29 mouse cellular contexts compared by ENCODE assay signal in genomic region chr1:71052252-71052651, GRCm38 (mm10). TPM values are rescaled to one million over a fixed set of nuclear protein-coding genes. Genes with fewer than 3 reads are reported as not detected.
DNase-seq lines count a peak whose midpoint lies in the region; ATAC-seq lines count a peak whose summit lies in the region.
"Had no signal": no experiment of that assay in that cellular context is flagged by ENCODE, and none has a peak within 500 bp of the region (broad histone marks: within the 10 kb centered on the region; RNA-seq: fewer than 3 reads in every experiment).

No protein-coding gene starts in this region.

- WGBS in heart, embryonic 13.5 days: 42% methylated on average over 3 of the region's 3 CpGs
- 66% methylated on average over 3 of the region's 3 CpGs for WGBS in liver, embryonic 11.5 days
- 41% methylated on average over 3 of the region's 3 CpGs for WGBS in liver, embryonic 13.5 days (ENCODE audit: insufficient replicate concordance)
- 42% methylated on average over 3 of the region's 3 CpGs for WGBS in liver, embryonic 16.5 days (ENCODE audit: insufficient replicate concordance)

- H3K27ac ChIP-seq in heart, embryonic 13.5 days (replicated peaks): peak overlapping the region; percentile 59
- no peak overlapping the region for H3K27ac ChIP-seq in liver, embryonic 11.5 days (ENCODE audit: low read depth, low read length)
- no peak overlapping the region; the same call in 1 of the 2 replicates for H3K27ac ChIP-seq in liver, embryonic 13.5 days
- H3K27ac ChIP-seq in liver, embryonic 16.5 days (ENCODE audit: low read length): no peak overlapping the region
- H3K27ac ChIP-seq: embryonic facial prominence, embryonic 10.5 days; embryonic facial prominence, embryonic 15.5 days; forebrain, embryonic 12.5 days; hindbrain, embryonic 10.5 days; hindbrain, embryonic 15.5 days; kidney, embryonic 15.5 days; midbrain, embryonic 10.5 days; neural tube, embryonic 12.5 days; stomach, postnatal 0 days had no signal

- peaks cover 36% of the 10 kb centered on the region for H3K4me1 ChIP-seq in heart, embryonic 13.5 days
- peaks cover 12% of the 10 kb centered on the region; the same call in 1 of the 2 replicates for H3K4me1 ChIP-seq in liver, embryonic 11.5 days (replicated peaks; ENCODE audit: control insufficient read depth, insufficient read depth, low read length)
- H3K4me1 ChIP-seq in liver, embryonic 13.5 days (replicated peaks): peaks cover 17% of the 10 kb centered on the region
- H3K4me1 ChIP-seq in liver, embryonic 16.5 days (ENCODE audit: control insufficient read depth, low read depth, low read length): peaks cover 2% of the 10 kb centered on the region; the same call in 1 of the 2 replicates
- H3K4me1 ChIP-seq: embryonic facial prominence, embryonic 10.5 days; embryonic facial prominence, embryonic 15.5 days; forebrain, embryonic 12.5 days; hindbrain, embryonic 10.5 days; hindbrain, embryonic 15.5 days; kidney, embryonic 15.5 days; midbrain, embryonic 10.5 days; neural tube, embryonic 12.5 days had no signal

- H3K36me3 ChIP-seq in heart, embryonic 13.5 days: peaks cover 10% of the 10 kb centered on the region
- peaks cover 3% of the 10 kb centered on the region for H3K36me3 ChIP-seq in liver, embryonic 11.5 days (ENCODE audit: control insufficient read depth, insufficient read depth, low read length)
- peaks cover 58% of the 10 kb centered on the region for H3K36me3 ChIP-seq in liver, embryonic 13.5 days
- H3K36me3 ChIP-seq in liver, embryonic 16.5 days (ENCODE audit: control insufficient read depth, insufficient read depth): peaks cover 13% of the 10 kb centered on the region
- H3K36me3 ChIP-seq: embryonic facial prominence, embryonic 15.5 days; forebrain, embryonic 12.5 days; hindbrain, embryonic 15.5 days had no signal

- H3K9me3 ChIP-seq in heart, embryonic 13.5 days: no peaks in the 10 kb centered on the region
- H3K9me3 ChIP-seq in liver, embryonic 11.5 days (ENCODE audit: control insufficient read depth, low read length): no peaks in the 10 kb centered on the region
- no peaks in the 10 kb centered on the region for H3K9me3 ChIP-seq in liver, embryonic 13.5 days (replicated peaks)
- no peaks in the 10 kb centered on the region for H3K9me3 ChIP-seq in liver, embryonic 16.5 days (replicated peaks; ENCODE audit: control insufficient read depth, low read length)
- H3K9me3 ChIP-seq: embryonic facial prominence, embryonic 10.5 days; embryonic facial prominence, embryonic 15.5 days; forebrain, embryonic 12.5 days; hindbrain, embryonic 10.5 days; hindbrain, embryonic 15.5 days; kidney, embryonic 15.5 days; midbrain, embryonic 10.5 days; neural tube, embryonic 12.5 days had no signal

- H3K4me2 ChIP-seq in heart, embryonic 13.5 days: no peak overlapping the region
- no peak overlapping the region for H3K4me2 ChIP-seq in liver, embryonic 11.5 days
- no peak overlapping the region for H3K4me2 ChIP-seq in liver, embryonic 13.5 days
- no peak overlapping the region for H3K4me2 ChIP-seq in liver, embryonic 16.5 days (ENCODE audit: low read depth, low read length)
- H3K4me2 ChIP-seq: embryonic facial prominence, embryonic 15.5 days; forebrain, embryonic 12.5 days; hindbrain, embryonic 15.5 days; kidney, embryonic 15.5 days; neural tube, embryonic 12.5 days had no signal

- H3K9ac ChIP-seq in heart, embryonic 13.5 days: no peak overlapping the region
- H3K9ac ChIP-seq in liver, embryonic 11.5 days (ENCODE audit: low read depth, low read length): no peak overlapping the region
- H3K9ac ChIP-seq in liver, embryonic 13.5 days: no peak overlapping the region
- H3K9ac ChIP-seq in liver, embryonic 16.5 days (ENCODE audit: low read depth, low read length): no peak overlapping the region
- H3K9ac ChIP-seq: embryonic facial prominence, embryonic 15.5 days; forebrain, embryonic 12.5 days; hindbrain, embryonic 15.5 days; kidney, embryonic 15.5 days; neural tube, embryonic 12.5 days had no signal

- no peak overlapping the region for H3K4me3 ChIP-seq in heart, embryonic 13.5 days
- H3K4me3 ChIP-seq in liver, embryonic 11.5 days (ENCODE audit: low read depth, low read length): no peak overlapping the region
- no peak overlapping the region for H3K4me3 ChIP-seq in liver, embryonic 13.5 days (replicated peaks)
- no peak overlapping the region for H3K4me3 ChIP-seq in liver, embryonic 16.5 days (ENCODE audit: low read depth, low read length)
- H3K4me3 ChIP-seq: embryonic facial prominence, embryonic 10.5 days; embryonic facial prominence, embryonic 15.5 days; forebrain, embryonic 12.5 days; hindbrain, embryonic 10.5 days; hindbrain, embryonic 15.5 days; kidney, embryonic 15.5 days; midbrain, embryonic 10.5 days; myocyte; neural tube, embryonic 12.5 days had no signal

- no peaks in the 10 kb centered on the region for H3K27me3 ChIP-seq in heart, embryonic 13.5 days (replicated peaks)
- H3K27me3 ChIP-seq in liver, embryonic 11.5 days (replicated peaks; ENCODE audit: control insufficient read depth, insufficient read depth, low read length): no peaks in the 10 kb centered on the region
- H3K27me3 ChIP-seq in liver, embryonic 13.5 days: no peaks in the 10 kb centered on the region
- no peaks in the 10 kb centered on the region for H3K27me3 ChIP-seq in liver, embryonic 16.5 days (ENCODE audit: control insufficient read depth, insufficient read depth, low read depth, low read length)
- H3K27me3 ChIP-seq: embryonic facial prominence, embryonic 15.5 days; forebrain, embryonic 12.5 days; hindbrain, embryonic 15.5 days; kidney, embryonic 15.5 days; neural tube, embryonic 12.5 days had no signal

- no peak for DNase-seq in heart, adult 9 months (ENCODE audit: low spot score in 2 of 2)
- DNase-seq in liver, embryonic 11.5 days (ENCODE audit: low spot score): no peak
- no peak for DNase-seq in liver
- DNase-seq in liver, embryonic 13.5 days: no peak
- no peak for DNase-seq in ovary, postnatal 36 days (ENCODE audit: low spot score)
- DNase-seq: adrenal gland, adult 8-10 months; cerebellum, adult 8-10 months; cerebellum, postnatal 25 days; gastrocnemius, postnatal 10 days; kidney, adult 11 months; kidney, postnatal 25 days; lung, postnatal 36 days; right cerebral cortex, postnatal 4 days; thymus, adult 18-20 months; thymus, postnatal 25 days had no signal

- ATAC-seq in heart, embryonic 13.5 days (ENCODE audit: extremely low read depth, insufficient number of reproducible peaks, low FRiP score, low TSS enrichment): no peak
- ATAC-seq in liver, embryonic 11.5 days (replicated peaks; ENCODE audit: low FRiP score): peak; percentile 70
- ATAC-seq in liver, embryonic 13.5 days (ENCODE audit: low read depth): peak; percentile 43
- ATAC-seq in liver, embryonic 16.5 days (ENCODE audit: low read depth): 0 out of 2 replicates have a peak, but pooled peaks have one; percentile 27
- ATAC-seq: activated CD4-positive, CD25-positive, alpha-beta regulatory T cell, adult 4 months; inflammation-experienced regulatory T-cells, adult 6 months had no signal

RNA-seq across cellular contexts. Expression of gene Bard1, which starts 50.7 kb away (rescaled TPM):
- polyA plus RNA-seq in heart, embryonic 13.5 days (2015; fragmentation: Nextera tagmentation; extraction: Ambion mirVana): 1.6 and 2.0 TPM in 2 replicates
- 2.9 and 3.5 TPM in 2 replicates for polyA plus RNA-seq in liver, embryonic 11.5 days (2014; fragmentation: Nextera tagmentation; extraction: Ambion mirVana)
- 3.2 and 3.6 TPM in 2 replicates for polyA plus RNA-seq in liver, embryonic 13.5 days (2015; fragmentation: Nextera tagmentation; extraction: Ambion mirVana)
- 1.8 and 2.6 TPM in 2 replicates for polyA plus RNA-seq in liver, embryonic 16.5 days (2015; fragmentation: Nextera tagmentation; extraction: Ambion mirVana)
